Mouse (Mus musculus) MEL (cell line): ENCODE results near the gene U2af1l4. TPM values are rescaled to one million over a fixed set of nuclear protein-coding genes. Genes with fewer than 3 reads are reported as not detected.

ENCODE experiments used
- DNase-seq: peaks from one replicate; pipeline ENCODE4 v3.0.0; 2011; ENCODE audit warnings: low read depth, low spot score
- H3K27ac ChIP-seq: 2 replicates; pipeline ENCODE4 v1.5.1; 2012; ENCODE audit warnings: low read depth, mild to moderate bottlenecking, control low read depth, low read length, moderate library complexity; ENCODE audit not compliant: control insufficient read depth
- H3K27me3 ChIP-seq, 2 experiments: fragments of 150-350 bp in 1 of 2; sonication (generic) in 1 of 2; 2 replicates each; pipeline ENCODE4 v1.6.1; 2012; ENCODE audit warnings: low read length in 2 of 2, mild to moderate bottlenecking in 2 of 2, improper control_type of control experiment in 1 of 2, moderate library complexity in 1 of 2; ENCODE audit not compliant: insufficient read depth in 2 of 2, control insufficient read depth in 1 of 2
- H3K36me3 ChIP-seq, 2 experiments: 2 replicates each; pipeline ENCODE4 v1.6.1; 2012 to 2014; ENCODE audit warnings: low read length in 2 of 2, improper control_type of control experiment in 1 of 2, inconsistent platforms in 1 of 2, mild to moderate bottlenecking in 1 of 2; ENCODE audit not compliant: insufficient read depth in 2 of 2, control insufficient read depth in 1 of 2
- H3K4me1 ChIP-seq, 2 experiments: fragments of 150-350 bp in 1 of 2; sonication (generic) in 1 of 2; 2 replicates each; pipeline ENCODE4 v1.6.1; 2012; ENCODE audit warnings: low read length in 2 of 2, improper control_type of control experiment in 1 of 2, mild to moderate bottlenecking in 1 of 2; ENCODE audit not compliant: insufficient read depth in 2 of 2, control insufficient read depth in 1 of 2
- H3K4me3 ChIP-seq, 2 experiments: fragments of 150-350 bp in 1 of 2; sonication (generic) in 1 of 2; 2 replicates each; pipeline ENCODE4 v1.5.1; 2012; ENCODE audit warnings: low read depth in 2 of 2, low read length in 2 of 2, mild to moderate bottlenecking in 2 of 2, moderate library complexity in 2 of 2, control low read depth in 1 of 2, improper control_type of control experiment in 1 of 2; ENCODE audit not compliant: control insufficient read depth in 1 of 2, insufficient read depth in 1 of 2
- H3K79me2 ChIP-seq: 2 replicates; pipeline ENCODE4 v1.6.1; 2012; ENCODE audit warnings: mild to moderate bottlenecking, low read length, moderate library complexity; ENCODE audit not compliant: control insufficient read depth, poor library complexity, insufficient read depth
- H3K9ac ChIP-seq: 2 replicates; pipeline ENCODE4 v1.6.1; 2012; ENCODE audit warnings: low read depth, mild to moderate bottlenecking, control low read depth, low read length, moderate library complexity; ENCODE audit not compliant: control insufficient read depth, poor library complexity, severe bottlenecking
- H3K9me3 ChIP-seq: fragments of 150-350 bp; sonication (generic); replicated peaks from 2 replicates; pipeline ENCODE4 v1.6.1; 2012; ENCODE audit warnings: mild to moderate bottlenecking, low read length, improper control_type of control experiment, moderate library complexity; ENCODE audit not compliant: insufficient read depth
- BHLHE40 ChIP-seq: IDR thresholded peaks from 2 replicates; pipeline ENCODE4 v1.6.1; 2012; ENCODE audit warnings: low read depth, mild to moderate bottlenecking, inconsistent platforms, low read length, improper control_type of control experiment, borderline replicate concordance
- CHD1 ChIP-seq: IDR thresholded peaks from 2 replicates; pipeline ENCODE4 v1.6.1; 2012; ENCODE audit warnings: low read depth, mild to moderate bottlenecking, inconsistent platforms, low read length, improper control_type of control experiment
- CHD2 ChIP-seq: IDR thresholded peaks from 2 replicates; pipeline ENCODE4 v1.6.1; 2011; ENCODE audit warnings: low read length, improper control_type of control experiment
- CTCF ChIP-seq, 3 experiments: IDR thresholded peaks in 2 of 3; conservative IDR thresholded peaks in 1 of 3; 2 replicates each; pipeline ENCODE4 v1.5.1; 2011 to 2012; ENCODE audit warnings: low read length in 3 of 3, low read depth in 2 of 3, mild to moderate bottlenecking in 2 of 3, improper control_type of control experiment in 1 of 3, inconsistent platforms in 1 of 3, mixed read lengths in 1 of 3, moderate library complexity in 1 of 3; ENCODE audit not compliant: control insufficient read depth in 1 of 3, insufficient read depth in 1 of 3, poor library complexity in 1 of 3, severe bottlenecking in 1 of 3
- E2F4 ChIP-seq: IDR thresholded peaks from 2 replicates; pipeline ENCODE4 v1.6.1; 2011; ENCODE audit warnings: low read depth, low read length, improper control_type of control experiment, borderline replicate concordance
- ELF1 ChIP-seq: IDR thresholded peaks from 2 replicates; pipeline ENCODE4 v1.6.1; 2014; ENCODE audit warnings: low read depth, mild to moderate bottlenecking, inconsistent platforms, low read length, improper control_type of control experiment, moderate library complexity
- GABPA ChIP-seq: IDR thresholded peaks from 2 replicates; pipeline ENCODE4 v1.6.1; 2012; ENCODE audit warnings: low read depth, mild to moderate bottlenecking, inconsistent platforms, low read length, improper control_type of control experiment, moderate library complexity
- GATA1 ChIP-seq: IDR thresholded peaks from 2 replicates; pipeline ENCODE4 v1.6.1; 2011; ENCODE audit warnings: low read depth, low read length, improper control_type of control experiment
- HCFC1 ChIP-seq: IDR thresholded peaks from 2 replicates; pipeline ENCODE4 v1.6.1; 2012; ENCODE audit warnings: low read depth, mild to moderate bottlenecking, inconsistent platforms, low read length, improper control_type of control experiment, moderate library complexity
- JUND ChIP-seq: IDR thresholded peaks from 2 replicates; pipeline ENCODE4 v1.6.1; 2011; ENCODE audit warnings: low read depth, mild to moderate bottlenecking, improper control_type of control experiment, low read length
- KAT2A ChIP-seq: conservative IDR thresholded peaks from 2 replicates; pipeline ENCODE4 v1.6.1; 2012; ENCODE audit warnings: low read depth, low read length, improper control_type of control experiment, inconsistent platforms
- MAFK ChIP-seq: IDR thresholded peaks from 2 replicates; pipeline ENCODE4 v1.6.1; 2011; ENCODE audit warnings: low read depth, mild to moderate bottlenecking, low read length, improper control_type of control experiment, borderline replicate concordance
- MAX ChIP-seq: IDR thresholded peaks from 2 replicates; pipeline ENCODE4 v1.6.1; 2011; ENCODE audit warnings: low read length, improper control_type of control experiment
- MAZ ChIP-seq: IDR thresholded peaks from 2 replicates; pipeline ENCODE4 v1.6.1; 2012; ENCODE audit warnings: low read depth, mild to moderate bottlenecking, inconsistent platforms, low read length, improper control_type of control experiment
- MEF2A ChIP-seq: IDR thresholded peaks from 2 replicates; pipeline ENCODE4 v1.6.1; 2014; ENCODE audit warnings: low read depth, mild to moderate bottlenecking, inconsistent platforms, low read length, improper control_type of control experiment; ENCODE audit not compliant: poor library complexity, insufficient replicate concordance, severe bottlenecking; ENCODE audit errors: extremely low read depth
- MXI1 ChIP-seq: IDR thresholded peaks from 2 replicates; pipeline ENCODE4 v1.6.1; 2011; ENCODE audit warnings: mild to moderate bottlenecking, low read depth, low read length, improper control_type of control experiment
- MYB ChIP-seq: IDR thresholded peaks from 2 replicates; pipeline ENCODE4 v1.6.1; 2011; ENCODE audit warnings: mild to moderate bottlenecking, low read depth, low read length, improper control_type of control experiment
- MYC ChIP-seq: IDR thresholded peaks from 2 replicates; pipeline ENCODE4 v1.6.1; 2011; ENCODE audit warnings: low read depth, mild to moderate bottlenecking, low read length, improper control_type of control experiment, moderate library complexity
- NELFE ChIP-seq: IDR thresholded peaks from 2 replicates; pipeline ENCODE4 v1.6.1; 2011; ENCODE audit warnings: low read depth, low read length, improper control_type of control experiment
- NRF1 ChIP-seq: IDR thresholded peaks from 2 replicates; pipeline ENCODE4 v1.6.1; 2014; ENCODE audit warnings: low read depth, mild to moderate bottlenecking, inconsistent platforms, low read length, improper control_type of control experiment, moderate library complexity; ENCODE audit not compliant: poor library complexity, insufficient read depth, severe bottlenecking
- POLR2A ChIP-seq, 2 experiments: IDR thresholded peaks; 2 replicates each; pipeline ENCODE4 v1.6.1; 2011 to 2012; ENCODE audit warnings: low read length in 2 of 2, mild to moderate bottlenecking in 2 of 2, control low read depth in 1 of 2, improper control_type of control experiment in 1 of 2, low read depth in 1 of 2, moderate library complexity in 1 of 2; ENCODE audit not compliant: control insufficient read depth in 1 of 2, insufficient read depth in 1 of 2, poor library complexity in 1 of 2
- RAD21 ChIP-seq: IDR thresholded peaks from 2 replicates; pipeline ENCODE4 v1.6.1; 2011; ENCODE audit warnings: mild to moderate bottlenecking, low read depth, low read length, improper control_type of control experiment
- RCOR1 ChIP-seq: IDR thresholded peaks from 2 replicates; pipeline ENCODE4 v1.6.1; 2012; ENCODE audit warnings: low read depth, mild to moderate bottlenecking, inconsistent platforms, low read length, improper control_type of control experiment
- SIN3A ChIP-seq: IDR thresholded peaks from 2 replicates; pipeline ENCODE4 v1.6.1; 2012; ENCODE audit warnings: low read length, improper control_type of control experiment, inconsistent platforms
- TAL1 ChIP-seq: IDR thresholded peaks from 2 replicates; pipeline ENCODE4 v1.6.1; 2012; ENCODE audit warnings: mild to moderate bottlenecking, inconsistent platforms, low read length, moderate library complexity, mixed read lengths
- TBP ChIP-seq: IDR thresholded peaks from 2 replicates; pipeline ENCODE4 v1.8.0; 2011; ENCODE audit warnings: low read depth, low read length, improper control_type of control experiment
- TCF12 ChIP-seq: IDR thresholded peaks from 2 replicates; pipeline ENCODE4 v1.6.1; 2014; ENCODE audit warnings: low read depth, mild to moderate bottlenecking, inconsistent platforms, low read length, improper control_type of control experiment, moderate library complexity
- UBTF ChIP-seq: IDR thresholded peaks from 2 replicates; pipeline ENCODE4 v1.6.1; 2012; ENCODE audit warnings: low read depth, mild to moderate bottlenecking, inconsistent platforms, low read length, improper control_type of control experiment, moderate library complexity, borderline replicate concordance; ENCODE audit not compliant: insufficient read depth
- ZC3H11A ChIP-seq: IDR thresholded peaks from 2 replicates; pipeline ENCODE4 v1.6.1; 2012; ENCODE audit warnings: low read depth, mild to moderate bottlenecking, inconsistent platforms, low read length, improper control_type of control experiment
- ZKSCAN1 ChIP-seq: IDR thresholded peaks from 2 replicates; pipeline ENCODE4 v1.6.1; 2012; ENCODE audit warnings: low read depth, mild to moderate bottlenecking, inconsistent platforms, low read length, improper control_type of control experiment, moderate library complexity
- polyA plus RNA-seq, 2 experiments: library from polyadenylated mRNA; stranded (reverse) in 1 of 2; unstranded in 1 of 2; fragments of >175 nt in 1 of 2; fragments of >200 nt in 1 of 2; gene quantifications; 2 replicates each; pipeline versions ENCODE4 v1.2.1 to v1.2.4; 2012; ENCODE audit warnings: low replicate concordance in 2 of 2, low read depth in 1 of 2; ENCODE audit not compliant: insufficient read length in 2 of 2, insufficient read depth in 1 of 2, missing spikeins in 1 of 2
- total RNA-seq: library from RNA; depleted of rRNA; stranded (reverse); fragments of 300-350 nt; gene quantifications from 2 replicates; pipeline ENCODE4 v1.2.3, GENCODE M21; 2012

U2af1l4 gene
- total and polyA plus RNA-seq, 3 experiments, result 72.5 to 74.2 TPM; not detected in 1

- H3K4me3 ChIP-seq, result no peak overlapping the region
- no peak for TF ChIP-seq HCFC1
- TF ChIP-seq CHD1, result no peak
- TF ChIP-seq MAX, result no peak
- no peak for TF ChIP-seq NRF1
- no peak for TF ChIP-seq MAFK
- H3K27ac ChIP-seq, result no peak overlapping the region
- H3K36me3 ChIP-seq, result peaks cover 0 to 8% of the 10 kb centered on the region in 2 experiments; a peak in 3 of 4 replicates
- H3K9me3 ChIP-seq, result no peaks in the 10 kb centered on the region
- peaks cover 2% of the 10 kb centered on the region; the same call in 1 of the 2 replicates for H3K79me2 ChIP-seq
- peaks cover 0 to 8% of the 10 kb centered on the region in 2 experiments; a peak in 1 of 4 replicates for H3K4me1 ChIP-seq
- DNase-seq, result no peak
- H3K27me3 ChIP-seq, result no peaks in the 10 kb centered on the region
- H3K9ac ChIP-seq, result no peak overlapping the region
Measured at GRCm38 (mm10) chr7:30550603-30551002, 12.5 kb upstream of the U2af1l4 start.

- H3K4me3 ChIP-seq, result peak overlapping the region; percentile 48 to 71
- no peaks in the 10 kb centered on the region for H3K9me3 ChIP-seq
- peak; percentile 89 for DNase-seq
- H3K4me1 ChIP-seq, result peaks cover 0 to 5% of the 10 kb centered on the region in 2 experiments; a peak in 1 of 4 replicates
- peak overlapping the region; percentile 81 for H3K9ac ChIP-seq
- no peaks in the 10 kb centered on the region for H3K27me3 ChIP-seq
- H3K27ac ChIP-seq, result peak overlapping the region; percentile 93
- peaks cover 0 to 5% of the 10 kb centered on the region in 2 experiments; a peak in 2 of 4 replicates for H3K36me3 ChIP-seq
- peaks cover 2% of the 10 kb centered on the region; the same call in 1 of the 2 replicates for H3K79me2 ChIP-seq
- TF ChIP-seq ZKSCAN1, result no peak
- TF ChIP-seq MAFK, result no peak
- TF ChIP-seq JUND, result no peak
- no peak for TF ChIP-seq CHD2
- TF ChIP-seq TBP, result peak; percentile 87
- no peak for TF ChIP-seq ZC3H11A
- TF ChIP-seq MEF2A, result no peak
- no peak for TF ChIP-seq TAL1
- TF ChIP-seq CTCF (IDR thresholded peaks at IDR 0.05 in 2 of 3, conservative IDR thresholded peaks at IDR 0.05 in 1 of 3; ENCODE audit: control insufficient read depth in 1 of 3, insufficient read depth in 1 of 3, low read depth in 2 of 3, low read length in 3 of 3, poor library complexity in 1 of 3, severe bottlenecking in 1 of 3), result peak in 2 of 3 experiments; percentile 25 to 45; a peak in 4 of 6 replicates
- TF ChIP-seq MAZ, result no peak
- no peak for TF ChIP-seq GABPA
- TF ChIP-seq HCFC1, result peak; percentile 91
- TF ChIP-seq MYC, result peak; percentile 89
- TF ChIP-seq E2F4, result 0 out of 2 replicates have a peak, but pooled peaks have one; percentile 41
- peak; percentile 26; the same call in 1 of the 2 replicates for TF ChIP-seq RCOR1
- TF ChIP-seq UBTF, result no peak
- peak; percentile 76 for TF ChIP-seq KAT2A
- 0 out of 2 replicates have a peak, but pooled peaks have one; percentile 4 for TF ChIP-seq ELF1
- TF ChIP-seq RAD21, result no peak; the same call in none of the 2 replicates
- TF ChIP-seq MYB, result no peak
- TF ChIP-seq TCF12, result 0 out of 2 replicates have a peak, but pooled peaks have one; percentile 12
- TF ChIP-seq NELFE, result no peak
- peak; percentile 53 for TF ChIP-seq MXI1
- TF ChIP-seq POLR2A (IDR thresholded peaks at IDR 0.05; ENCODE audit: control insufficient read depth in 1 of 2, insufficient read depth in 1 of 2, low read depth in 1 of 2, low read length in 2 of 2, poor library complexity in 1 of 2), result no peak
- TF ChIP-seq CHD1, result no peak
- TF ChIP-seq BHLHE40, result no peak
- no peak; the same call in 1 of the 2 replicates for TF ChIP-seq SIN3A
- no peak for TF ChIP-seq GATA1
Measured at GRCm38 (mm10) chr7:30551445-30552101, 11.5 kb upstream of the U2af1l4 start.
